ENCODE assay signal across 8 mouse cellular contexts in the genomic region with DNA sequence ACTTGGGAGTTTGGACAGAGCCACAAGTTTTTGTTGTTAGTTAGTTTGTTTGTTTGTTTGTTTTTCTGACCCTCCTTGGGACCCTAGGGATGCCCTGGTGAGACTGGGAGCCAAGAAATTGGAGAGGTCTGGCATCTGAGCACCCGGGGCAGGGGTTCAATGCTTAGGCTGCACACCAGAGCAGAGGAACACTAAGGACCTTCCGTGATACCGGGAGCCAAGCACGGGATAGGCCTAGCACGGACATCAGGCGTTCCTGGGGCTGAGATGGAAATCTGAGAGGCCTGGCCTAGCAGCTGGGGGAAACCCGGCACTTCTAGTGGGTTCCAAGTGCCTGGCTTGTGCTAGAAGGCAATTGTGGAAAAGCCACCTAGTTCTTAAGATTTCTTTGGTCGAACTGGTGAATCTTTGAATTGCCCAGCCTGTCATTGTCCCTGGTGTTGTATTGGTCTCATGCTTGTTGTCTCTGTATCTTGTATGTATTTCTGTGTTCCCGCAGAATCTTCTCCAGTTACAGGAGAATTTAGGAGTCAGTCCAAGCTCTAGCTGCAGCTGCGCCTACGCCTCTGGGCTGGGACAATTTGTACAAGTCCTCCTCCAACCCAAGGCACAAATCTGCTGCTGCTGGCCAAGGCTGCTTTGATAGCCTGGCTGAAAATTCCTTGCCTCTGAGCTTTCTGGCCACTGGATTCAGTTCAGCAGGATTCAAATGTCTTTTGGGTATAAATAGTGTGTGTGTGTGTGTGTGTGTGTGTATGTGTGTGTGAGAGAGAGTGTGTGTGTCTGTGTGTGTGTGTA. TPM values are rescaled to one million over a fixed set of nuclear protein-coding genes. Genes with fewer than 3 reads are reported as not detected.
DNase-seq lines count a peak whose midpoint lies in the region; TF ChIP-seq lines count a peak whose summit lies in the region.

No protein-coding gene starts in this region.

- no peak for TF ChIP-seq CTCF in left cerebral cortex, adult 2 months (IDR thresholded peaks at IDR 0.05)

- intact Hi-C loops in left cerebral cortex, adult 2 months (cut with DNase I) = no loop called here

- peak; percentile 34 for DNase-seq in adrenal gland, postnatal 10 days
- DNase-seq in adrenal gland, postnatal 25 days = no peak
- peak; percentile 49 to 75 for DNase-seq in right cerebral cortex, postnatal 36 days (ENCODE audit: low spot score in 2 of 2)
- DNase-seq in right cerebral cortex, postnatal 4 days = no peak
- DNase-seq in left cerebral cortex, adult 2 months (ENCODE audit: extremely low spot score in 1 of 2, low spot score in 2 of 2) = peak in 1 of 2 experiments; percentile 44
- DNase-seq in testis, postnatal 10 days (ENCODE audit: low spot score) = peak; percentile 67
- no peak for DNase-seq in cerebellum, postnatal 4 days (ENCODE audit: low spot score in 2 of 2)
- no peak for DNase-seq in cerebellum, adult 11-12 months

- no peak overlapping the region for H3K4me3 ChIP-seq in left cerebral cortex, adult 2 months

- peak overlapping the region; percentile 76 for H3K27ac ChIP-seq in left cerebral cortex, adult 2 months

RNA-seq across cellular contexts. Expression of a gene that starts 4.7 kb away (rescaled TPM):
- total RNA-seq in adrenal gland, postnatal 10 days (2021) = under 1 TPM; 0.39 to 0.45 TPM
- total RNA-seq in adrenal gland, postnatal 25 days (2021) = 0.27 TPM in 1 of 2 replicates, not detected in the other
- under 1 TPM; 0.34 to 0.37 TPM for total RNA-seq in left cerebral cortex, adult 2 months (2021)

RNA-seq across cellular contexts. Expression of a gene that starts 26.9 kb away (rescaled TPM):
- 10 to 100 TPM; 64.9 to 77.5 TPM for total RNA-seq in adrenal gland, postnatal 10 days (2021)
- 59.8 and 61.4 TPM in 2 replicates for total RNA-seq in adrenal gland, postnatal 25 days (2021)
- 100 to 1,000 TPM in 1 of 2 experiments, 10 to 100 TPM in 1; 99.7 to 105 TPM for total RNA-seq in left cerebral cortex, adult 2 months (2021)

Comparison
In these comparisons a context has a peak if more than half of its experiments do, and no peak if none do; other contexts are left out.
1. DNase-seq: peak in adrenal gland, postnatal 10 days (single experiment), right cerebral cortex, postnatal 36 days (2 of 2) and testis, postnatal 10 days (single experiment); none in adrenal gland, postnatal 25 days (single experiment), right cerebral cortex, postnatal 4 days (single experiment), cerebellum, postnatal 4 days (0 of 2) and cerebellum, adult 11-12 months (single experiment).